Mouse (Mus musculus) NIH3T3 (cell line): Measurements from ENCODE around the gene Plk4.
"Not testable (repeated sequence)": the region's sequence is repeated elsewhere in the genome, so short reads cannot be mapped to it uniquely, and the experiment has no call there.

Source experiments
- DNase-seq: peaks from one replicate; pipeline ENCODE4 v3.0.0-alpha.2; 2012; ENCODE audit warnings: low read depth

The Plk4 gene

GRCm38 (mm10) chr3:40799530-40800372 lies at the start of gene Plk4:
Plk4 (plus strand) TSS chr3:40800019.
- peak; percentile 99 for DNase-seq

GRCm38 (mm10) chr3:40760746-40761145 lies 39.1 kb upstream of the Plk4 start:
- DNase-seq = peak; percentile 5

- DNase-seq = peak; percentile 75
Measured at GRCm38 (mm10) chr3:40761312-40761711, 38.5 kb upstream of the Plk4 start.

GRCm38 (mm10) chr3:40793783-40794182 lies 6.0 kb upstream of the Plk4 start:
- no peak for DNase-seq

- DNase-seq = peak; percentile 43
Measured at GRCm38 (mm10) chr3:40798054-40798453, 1.8 kb upstream of the Plk4 start.

- DNase-seq = peak; percentile 77
Measured at GRCm38 (mm10) chr3:40798500-40798899, 1.3 kb upstream of the Plk4 start.

- no peak for DNase-seq
Measured at GRCm38 (mm10) chr3:40800373-40800823, 579 bp downstream of the Plk4 start.

- DNase-seq = peak; percentile 10
Measured at GRCm38 (mm10) chr3:40806871-40807270, 7.1 kb downstream of the Plk4 start.

- no peak for DNase-seq
Measured at GRCm38 (mm10) chr3:40808686-40809085, 8.9 kb downstream of the Plk4 start.

GRCm38 (mm10) chr3:40809894-40810293 lies 10.1 kb downstream of the Plk4 start:
- DNase-seq = no peak

GRCm38 (mm10) chr3:40813275-40813674 lies 13.5 kb downstream of the Plk4 start:
- no peak for DNase-seq

GRCm38 (mm10) chr3:40845521-40845920 lies 45.7 kb downstream of the Plk4 start:
- not testable (repeated sequence) for DNase-seq

GRCm38 (mm10) chr3:40846473-40846956 lies 46.7 kb downstream of the Plk4 start, which contains the start of gene Mfsd8:
Mfsd8 (minus strand) TSS chr3:40846886.
- peak; percentile 91 for DNase-seq

GRCm38 (mm10) chr3:40846957-40847017 lies 47.0 kb downstream of the Plk4 start, which contains the start of gene Abhd18:
Abhd18 (plus strand) TSS chr3:40846970.
- not testable (repeated sequence) for DNase-seq

GRCm38 (mm10) chr3:40847018-40847417 lies 47.2 kb downstream of the Plk4 start:
- DNase-seq = peak; percentile 35

GRCm38 (mm10) chr3:40847936-40848335 lies 48.1 kb downstream of the Plk4 start:
- peak; percentile 26 for DNase-seq

- DNase-seq = not testable (repeated sequence)
Measured at GRCm38 (mm10) chr3:40853123-40853738, 53.4 kb downstream of the Plk4 start.
